Mouse (Mus musculus): ENCODE measurements at regions not wholly inside any gene's neighbourhood (a gene's known extent, or its start where the extent isn't known, plus 50 kb on each side); places are given as distances from the start of the nearest gene placed in this dataset.

GRCm38 (mm10) chr14:31891500-31892185, 61.2 kb upstream of the Ankrd28 start:
- DNase-seq (ENCODE audit: low spot score in 2 of 2): peak; percentile 53 to 72
- intact Hi-C loops (cut with DNase I): loop anchor here (2.0 to 5.0 kb wide), 2 partner anchors 34 to 61 kb away; partner anchors contain the start of gene Ankrd28

GRCm38 (mm10) chr14:31892186-31892510, 61.7 kb upstream of the Ankrd28 start:
- no peak for DNase-seq (ENCODE audit: low spot score in 2 of 2)
- intact Hi-C loops (cut with DNase I): loop anchor here (5.0 kb wide), 1 partner anchor 35 kb away; no protein-coding TSS in a partner anchor

GRCm38 (mm10) chr14:31896500-31896899, 66.0 kb upstream of the Ankrd28 start:
- intact Hi-C loops (cut with DNase I): no loop called here
- DNase-seq (ENCODE audit: low spot score in 2 of 2): no peak

- intact Hi-C loops (cut with DNase I): no loop called here
- DNase-seq (ENCODE audit: low spot score in 2 of 2): no peak
Observed at GRCm38 (mm10) chr14:31899504-31899903, 69.1 kb upstream of the Ankrd28 start.

- intact Hi-C loops (cut with DNase I): no loop called here
- no peak for DNase-seq (ENCODE audit: low spot score in 2 of 2)
Observed at GRCm38 (mm10) chr14:31899906-31900305, 69.5 kb upstream of the Ankrd28 start.

- intact Hi-C loops (cut with DNase I): no loop called here
- DNase-seq (ENCODE audit: low spot score in 2 of 2): no peak
Observed at GRCm38 (mm10) chr14:31901901-31902300, 71.5 kb upstream of the Ankrd28 start.

- no peak for DNase-seq (ENCODE audit: low spot score in 2 of 2)
- intact Hi-C loops (cut with DNase I): no loop called here
Observed at GRCm38 (mm10) chr14:31903664-31904063, 73.2 kb upstream of the Ankrd28 start.

GRCm38 (mm10) chr14:31908591-31908990, 78.1 kb upstream of the Ankrd28 start:
- DNase-seq (ENCODE audit: low spot score in 2 of 2): no peak
- intact Hi-C loops (cut with DNase I): no loop called here

- DNase-seq (ENCODE audit: low spot score in 2 of 2): no peak
- intact Hi-C loops (cut with DNase I): no loop called here
Observed at GRCm38 (mm10) chr14:31909291-31909690, 78.8 kb upstream of the Ankrd28 start.

GRCm38 (mm10) chr14:31910809-31911208, 80.4 kb upstream of the Ankrd28 start:
- intact Hi-C loops (cut with DNase I): no loop called here
- no peak for DNase-seq (ENCODE audit: low spot score in 2 of 2)

GRCm38 (mm10) chr14:31918461-31918860, 88.0 kb upstream of the Ankrd28 start:
- intact Hi-C loops (cut with DNase I): no loop called here
- no peak for DNase-seq (ENCODE audit: low spot score in 2 of 2)

- no peak for DNase-seq (ENCODE audit: low spot score in 2 of 2)
- intact Hi-C loops (cut with DNase I): no loop called here
Observed at GRCm38 (mm10) chr14:31918921-31919320, 88.5 kb upstream of the Ankrd28 start.

GRCm38 (mm10) chr14:31929161-31929707, 98.8 kb upstream of the Ankrd28 start:
- intact Hi-C loops (cut with DNase I): no loop called here

GRCm38 (mm10) chr14:31930367-31930766, 98.4 kb upstream of the Galnt15 start:
- no peak for DNase-seq (ENCODE audit: low spot score in 2 of 2)
- intact Hi-C loops (cut with DNase I): loop anchor here (5.0 to 10.0 kb wide), 2 partner anchors 98 to 276 kb away; partner anchors contain the start of gene Ankrd28

More at GRCm38 (mm10) chr14:31929161-31929707, 98.8 kb upstream of the Ankrd28 start:
- DNase-seq (ENCODE audit: low spot score in 2 of 2): no peak

- intact Hi-C loops (cut with DNase I): loop anchor here (5.0 to 10.0 kb wide), 2 partner anchors 100 to 277 kb away; partner anchors contain the start of gene Ankrd28
Observed at GRCm38 (mm10) chr14:31931971-31932370, 96.8 kb upstream of the Galnt15 start.

GRCm38 (mm10) chr14:31933441-31933840, 95.3 kb upstream of the Galnt15 start:
- no peak for DNase-seq (ENCODE audit: low spot score in 2 of 2)
- intact Hi-C loops (cut with DNase I): loop anchor here (5.0 to 10.0 kb wide), 2 partner anchors 101 to 279 kb away; partner anchors contain the start of gene Ankrd28

More at GRCm38 (mm10) chr14:31931971-31932370, 96.8 kb upstream of the Galnt15 start:
- no peak for DNase-seq (ENCODE audit: low spot score in 2 of 2)

GRCm38 (mm10) chr14:31933841-31934271, 94.9 kb upstream of the Galnt15 start:
- peak; percentile 46 to 52 for DNase-seq (ENCODE audit: low spot score in 2 of 2)
- intact Hi-C loops (cut with DNase I): loop anchor here (5.0 to 10.0 kb wide), 2 partner anchors 102 to 279 kb away; partner anchors contain the start of gene Ankrd28

GRCm38 (mm10) chr14:31934321-31934720, 94.5 kb upstream of the Galnt15 start:
- intact Hi-C loops (cut with DNase I): loop anchor here (5.0 to 10.0 kb wide), 2 partner anchors 102 to 280 kb away; partner anchors contain the start of gene Ankrd28
- DNase-seq (ENCODE audit: low spot score in 2 of 2): peak; percentile 13 to 19

- intact Hi-C loops (cut with DNase I): loop anchor here (5.0 to 10.0 kb wide), 3 partner anchors 102 to 280 kb away; partner anchors contain the start of gene Ankrd28
- DNase-seq (ENCODE audit: low spot score in 2 of 2): no peak
Observed at GRCm38 (mm10) chr14:31934771-31935170, 94.0 kb upstream of the Galnt15 start.

- intact Hi-C loops (cut with DNase I): loop anchor here (5.0 to 10.0 kb wide), 2 partner anchors 123 to 281 kb away; no protein-coding TSS in a partner anchor
- DNase-seq (ENCODE audit: low spot score in 2 of 2): no peak
Observed at GRCm38 (mm10) chr14:31935411-31935810, 93.4 kb upstream of the Galnt15 start.

- intact Hi-C loops (cut with DNase I): loop anchor here (5.0 to 10.0 kb wide), 2 partner anchors 124 to 282 kb away; no protein-coding TSS in a partner anchor
- no peak for DNase-seq (ENCODE audit: low spot score in 2 of 2)
Observed at GRCm38 (mm10) chr14:31936581-31936980, 92.2 kb upstream of the Galnt15 start.

Data from left cerebral cortex, postnatal 36 days (tissue).